Mouse (Mus musculus): ENCODE results near the gene Pfn1.

DNA sequence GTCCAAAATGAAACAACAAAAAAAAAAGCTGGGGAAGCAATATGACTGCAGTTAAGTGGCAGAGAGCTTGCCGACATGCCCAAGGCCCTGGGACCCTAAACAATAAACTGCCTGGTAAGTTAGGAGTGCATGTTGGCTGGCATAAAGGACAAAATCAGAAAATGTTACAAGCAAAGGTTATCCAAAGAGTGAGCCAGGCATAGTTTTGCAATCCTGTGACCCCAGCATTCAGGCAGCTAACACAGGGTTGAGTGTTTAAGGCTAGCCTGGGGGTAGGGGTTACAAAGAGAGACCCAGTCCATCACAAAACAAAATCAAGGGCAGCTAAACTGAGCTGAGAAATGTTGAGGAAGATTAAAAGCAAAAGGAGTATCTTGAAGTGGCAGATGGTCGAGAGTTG is 44.6 kb upstream of the Pfn1 start:
- TF ChIP-seq CTCF (IDR thresholded peaks at IDR 0.05; ENCODE audit: control insufficient read depth, insufficient read depth, low read length): no peak
- no peak for TF ChIP-seq POLR2A (IDR thresholded peaks at IDR 0.05; ENCODE audit: borderline replicate concordance, control insufficient read depth, low read depth, low read length)
